Mouse (Mus musculus): ENCODE results near the gene Acp1.

Acp1 gene

GRCm38 (mm10) chr12:30864347-30864746 lies 47.0 kb downstream of the Acp1 start:
- DNase-seq (ENCODE audit: inconsistent ontology term): no peak

- no peak for DNase-seq (ENCODE audit: inconsistent ontology term)
These were observed 55.2 kb downstream of the Acp1 start for GRCm38 (mm10) chr12:30856172-30856571.

- DNase-seq (ENCODE audit: inconsistent ontology term): no peak
These were observed 55.8 kb downstream of the Acp1 start for GRCm38 (mm10) chr12:30855442-30856159.

- no peak for DNase-seq (ENCODE audit: inconsistent ontology term)
These were observed 59.5 kb downstream of the Acp1 start for GRCm38 (mm10) chr12:30851871-30852270.

- peak; percentile 24 for DNase-seq (ENCODE audit: inconsistent ontology term)
These were observed 60.5 kb downstream of the Acp1 start for GRCm38 (mm10) chr12:30850902-30851301.

GRCm38 (mm10) chr12:30848521-30848920 lies 62.9 kb downstream of the Acp1 start:
- no peak for DNase-seq (ENCODE audit: inconsistent ontology term)

All from Muller cell, postnatal 12 days (primary cell).